Mouse (Mus musculus) spleen, adult 12 weeks (tissue): ENCODE measurements around the gene Msmo1.

Experiments used
- DNase-seq: peaks from one replicate; pipeline ENCODE4 v3.0.0; 2022; ENCODE audit warnings: low spot score

The Msmo1 gene

GRCm38 (mm10) chr8:64733271-64733943, at the start of gene Msmo1:
Gene Msmo1 (minus strand): TSS chr8:64733792.
- DNase-seq, result peak; percentile 93

- DNase-seq, result no peak
Measured at GRCm38 (mm10) chr8:64781947-64782346, 48.4 kb upstream of the Msmo1 start.

GRCm38 (mm10) chr8:64777925-64778324, 44.3 kb upstream of the Msmo1 start:
- no peak for DNase-seq

GRCm38 (mm10) chr8:64774136-64774535, 40.5 kb upstream of the Msmo1 start:
- no peak for DNase-seq

GRCm38 (mm10) chr8:64770814-64771213, 37.2 kb upstream of the Msmo1 start:
- no peak for DNase-seq

- DNase-seq, result no peak
Measured at GRCm38 (mm10) chr8:64769586-64769985, 36.0 kb upstream of the Msmo1 start.

- no peak for DNase-seq
Measured at GRCm38 (mm10) chr8:64768645-64769044, 35.1 kb upstream of the Msmo1 start.

- DNase-seq, result no peak
Measured at GRCm38 (mm10) chr8:64767047-64767446, 33.5 kb upstream of the Msmo1 start.

- no peak for DNase-seq
Measured at GRCm38 (mm10) chr8:64764075-64764474, 30.5 kb upstream of the Msmo1 start.

- no peak for DNase-seq
Measured at GRCm38 (mm10) chr8:64762751-64763150, 29.2 kb upstream of the Msmo1 start.

- DNase-seq, result no peak
Measured at GRCm38 (mm10) chr8:64761430-64761829, 27.8 kb upstream of the Msmo1 start.

- no peak for DNase-seq
Measured at GRCm38 (mm10) chr8:64757956-64758355, 24.4 kb upstream of the Msmo1 start.

- no peak for DNase-seq
Measured at GRCm38 (mm10) chr8:64746215-64747058, 12.8 kb upstream of the Msmo1 start.

GRCm38 (mm10) chr8:64740547-64741211, 7.1 kb upstream of the Msmo1 start:
- no peak for DNase-seq

- no peak for DNase-seq
Measured at GRCm38 (mm10) chr8:64738916-64739315, 5.3 kb upstream of the Msmo1 start.

GRCm38 (mm10) chr8:64736767-64737323, 3.3 kb upstream of the Msmo1 start:
- no peak for DNase-seq

- DNase-seq, result no peak
Measured at GRCm38 (mm10) chr8:64735161-64735560, 1.6 kb upstream of the Msmo1 start.

- no peak for DNase-seq
Measured at GRCm38 (mm10) chr8:64732596-64732995, 996 bp downstream of the Msmo1 start.

GRCm38 (mm10) chr8:64728156-64728555, 5.4 kb downstream of the Msmo1 start:
- DNase-seq, result no peak

GRCm38 (mm10) chr8:64726190-64726695, 7.3 kb downstream of the Msmo1 start:
- no peak for DNase-seq

GRCm38 (mm10) chr8:64723206-64723605, 10.4 kb downstream of the Msmo1 start:
- no peak for DNase-seq

GRCm38 (mm10) chr8:64717868-64718267, 15.7 kb downstream of the Msmo1 start:
- no peak for DNase-seq
